ENCODE assay signal across 29 mouse cellular contexts in the genomic region with DNA sequence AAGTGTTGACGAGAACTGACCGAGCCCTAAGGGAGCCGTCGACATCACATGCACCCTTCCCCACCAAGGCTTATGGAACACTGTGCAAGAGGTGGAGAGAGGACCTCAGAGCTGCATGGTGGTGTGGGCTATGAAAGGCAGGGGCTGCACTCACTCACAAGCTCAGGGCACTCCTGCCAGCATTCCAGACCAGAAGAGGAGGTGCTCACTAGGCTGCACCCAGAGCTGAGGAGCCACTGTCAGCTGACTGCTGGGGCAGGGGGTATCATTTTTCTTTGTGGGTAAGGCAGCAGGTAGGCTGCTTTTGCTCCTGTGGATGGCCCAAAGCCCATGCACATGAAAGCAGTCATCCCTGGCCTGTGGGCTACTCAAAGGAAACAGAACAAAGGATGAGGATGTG. TPM values are rescaled to one million over a fixed set of nuclear protein-coding genes. Genes with fewer than 3 reads are reported as not detected.
A peak's percentile ranks its signal among the peaks of the same experiment; 100 is the strongest.
DNase-seq lines count a peak whose midpoint lies in the region; ATAC-seq and TF ChIP-seq lines count a peak whose summit lies in the region.
"Had no signal": no experiment of that assay in that cellular context is flagged by ENCODE, and none has a peak within 500 bp of the region (broad histone marks: within the 10 kb centered on the region; RNA-seq: fewer than 3 reads in every experiment).

No protein-coding gene starts in this region.

- peaks cover 10% of the 10 kb centered on the region for H3K4me1 ChIP-seq in hindbrain, embryonic 10.5 days (replicated peaks)
- H3K4me1 ChIP-seq in hindbrain, embryonic 16.5 days (ENCODE audit: control insufficient read depth, insufficient read depth, low read depth, low read length): no peaks in the 10 kb centered on the region
- no peaks in the 10 kb centered on the region for H3K4me1 ChIP-seq in midbrain, embryonic 12.5 days
- no peaks in the 10 kb centered on the region for H3K4me1 ChIP-seq in midbrain, postnatal 0 days (ENCODE audit: insufficient read depth, low read length)
- H3K4me1 ChIP-seq: heart, embryonic 15.5 days; limb, embryonic 15.5 days had no signal

- WGBS in hindbrain, embryonic 10.5 days: 85% methylated on average over 4 of the region's 4 CpGs
- 85% methylated on average over 4 of the region's 4 CpGs for WGBS in hindbrain, embryonic 16.5 days
- WGBS in midbrain, embryonic 12.5 days: 93% methylated on average over 4 of the region's 4 CpGs
- 93% methylated on average over 4 of the region's 4 CpGs for WGBS in midbrain, postnatal 0 days

- H3K4me3 ChIP-seq in hindbrain, embryonic 10.5 days: no peak overlapping the region
- H3K4me3 ChIP-seq in hindbrain, embryonic 16.5 days (ENCODE audit: low read length): no peak overlapping the region
- H3K4me3 ChIP-seq in midbrain, embryonic 12.5 days: no peak overlapping the region
- H3K4me3 ChIP-seq in midbrain, postnatal 0 days (ENCODE audit: low read depth, low read length): no peak overlapping the region
- H3K4me3 ChIP-seq: forebrain, embryonic 10.5 days; heart, adult 2 months; heart, embryonic 15.5 days; left cerebral cortex, adult 2 months; limb, embryonic 15.5 days had no signal

- H3K27ac ChIP-seq in hindbrain, embryonic 10.5 days: peak overlapping the region; percentile 67
- no peak overlapping the region for H3K27ac ChIP-seq in hindbrain, embryonic 16.5 days (ENCODE audit: low read depth, low read length)
- no peak overlapping the region for H3K27ac ChIP-seq in midbrain, embryonic 12.5 days (replicated peaks)
- H3K27ac ChIP-seq in midbrain, postnatal 0 days (ENCODE audit: low read depth, low read length): no peak overlapping the region
- H3K27ac ChIP-seq: forebrain, embryonic 10.5 days; heart, adult 2 months; heart, embryonic 15.5 days; left cerebral cortex, adult 2 months; limb, embryonic 15.5 days; macrophage had no signal

- DNase-seq in hindbrain, embryonic 10.5 days (ENCODE audit: low spot score): no peak
- DNase-seq in midbrain, postnatal 0 days (ENCODE audit: low spot score): no peak
- DNase-seq in thymus, postnatal 25 days: peak; percentile 18
- DNase-seq in thymus, postnatal 0 days (ENCODE audit: low spot score): no peak
- DNase-seq: adrenal gland, adult 8-10 months; cerebellum, adult 11-12 months; cerebellum, postnatal 10 days; forebrain, postnatal 0 days; gastrocnemius, postnatal 25 days; heart, adult 2 months; heart, postnatal 4 days; kidney, postnatal 10 days had no signal

- no peak for ATAC-seq in hindbrain, embryonic 16.5 days
- ATAC-seq in midbrain, embryonic 12.5 days (ENCODE audit: low FRiP score, low read depth): 0 out of 2 replicates have a peak, but pooled peaks have one; percentile 19
- no peak for ATAC-seq in midbrain, postnatal 0 days (ENCODE audit: low FRiP score)
- no peak for ATAC-seq in megakaryocyte-erythroid progenitor cell, adult 5-6 weeks (replicated peaks; ENCODE audit: low FRiP score, low TSS enrichment, poor library complexity, severe bottlenecking)
- ATAC-seq: activated CD4-positive, CD25-positive, alpha-beta regulatory T cell, adult 4 months; CD4-positive, CD25-positive, alpha-beta regulatory T cell, adult 4 months; forebrain, postnatal 0 days; intestine, postnatal 0 days; lung, postnatal 0 days had no signal

- H3K4me2 ChIP-seq in hindbrain, embryonic 16.5 days (ENCODE audit: low read length): no peak overlapping the region
- no peak overlapping the region for H3K4me2 ChIP-seq in midbrain, embryonic 12.5 days (replicated peaks)
- H3K4me2 ChIP-seq in midbrain, postnatal 0 days (ENCODE audit: low read depth, low read length, poor library complexity, severe bottlenecking): no peak overlapping the region
- H3K4me2 ChIP-seq: heart, embryonic 15.5 days; limb, embryonic 15.5 days had no signal

- peaks cover 12% of the 10 kb centered on the region for H3K36me3 ChIP-seq in hindbrain, embryonic 10.5 days
- no peaks in the 10 kb centered on the region for H3K36me3 ChIP-seq in hindbrain, embryonic 16.5 days (ENCODE audit: control insufficient read depth, insufficient read depth, low read length)
- peaks cover 6% of the 10 kb centered on the region; the same call in 1 of the 2 replicates for H3K36me3 ChIP-seq in midbrain, embryonic 12.5 days
- no peaks in the 10 kb centered on the region for H3K36me3 ChIP-seq in midbrain, postnatal 0 days (ENCODE audit: insufficient read depth, low read length)
- H3K36me3 ChIP-seq: heart, embryonic 15.5 days had no signal

- TF ChIP-seq CTCF in midbrain, postnatal 0 days (IDR thresholded peaks at IDR 0.05): no peak

- no peaks in the 10 kb centered on the region for H3K9me3 ChIP-seq in hindbrain, embryonic 10.5 days
- H3K9me3 ChIP-seq in hindbrain, embryonic 16.5 days (ENCODE audit: control insufficient read depth, low read length): no peaks in the 10 kb centered on the region
- no peaks in the 10 kb centered on the region for H3K9me3 ChIP-seq in midbrain, embryonic 12.5 days
- no peaks in the 10 kb centered on the region for H3K9me3 ChIP-seq in midbrain, postnatal 0 days (ENCODE audit: low read length)
- H3K9me3 ChIP-seq: forebrain, embryonic 10.5 days; heart, embryonic 15.5 days; limb, embryonic 15.5 days had no signal

- H3K9ac ChIP-seq in hindbrain, embryonic 16.5 days (ENCODE audit: low read depth, low read length): no peak overlapping the region
- H3K9ac ChIP-seq in midbrain, embryonic 12.5 days (replicated peaks): no peak overlapping the region
- H3K9ac ChIP-seq in midbrain, postnatal 0 days (replicated peaks; ENCODE audit: low read length, poor library complexity, severe bottlenecking): no peak overlapping the region
- H3K9ac ChIP-seq: forebrain, postnatal 0 days; heart, embryonic 15.5 days; limb, embryonic 15.5 days had no signal

- H3K27me3 ChIP-seq in hindbrain, embryonic 10.5 days (ENCODE audit: insufficient read depth, poor library complexity, severe bottlenecking): no peaks in the 10 kb centered on the region
- H3K27me3 ChIP-seq in hindbrain, embryonic 16.5 days (replicated peaks; ENCODE audit: control insufficient read depth, insufficient read depth, low read length): no peaks in the 10 kb centered on the region
- H3K27me3 ChIP-seq in midbrain, embryonic 12.5 days: no peaks in the 10 kb centered on the region
- no peaks in the 10 kb centered on the region for H3K27me3 ChIP-seq in midbrain, postnatal 0 days (ENCODE audit: insufficient read depth, low read length)
- H3K27me3 ChIP-seq: heart, embryonic 15.5 days; limb, embryonic 15.5 days had no signal

RNA-seq across cellular contexts. Expression of gene Gata3, which starts 49.4 kb away (rescaled TPM):
- 14.2 and 16.8 TPM in 2 replicates for polyA plus RNA-seq in hindbrain, embryonic 10.5 days (2016; fragmentation: Nextera tagmentation; extraction: Ambion mirVana)
- polyA plus RNA-seq in hindbrain, embryonic 16.5 days (2015; fragmentation: Nextera tagmentation; extraction: Ambion mirVana): 27.2 and 33.8 TPM in 2 replicates
- polyA plus RNA-seq in midbrain, embryonic 12.5 days (2016; fragmentation: Nextera tagmentation; extraction: Ambion mirVana): 77.4 and 84.2 TPM in 2 replicates
- 13.3 and 14.5 TPM in 2 replicates for total RNA-seq in midbrain, postnatal 0 days (2014; rRNA removed)
- 88.9 and 94.6 TPM in 2 replicates for polyA plus RNA-seq in midbrain, postnatal 0 days (2015; fragmentation: Nextera tagmentation; extraction: Ambion mirVana)
- 69.7 and 81.2 TPM in 2 replicates for polyA plus RNA-seq in thymus, postnatal 0 days (2015; fragmentation: Nextera tagmentation; extraction: Ambion mirVana)
- 0.57 and 5.3 TPM in 2 replicates for total RNA-seq in megakaryocyte-erythroid progenitor cell, adult 5-6 weeks (2014; fragmentation: Nextera tagmentation)
- total RNA-seq in megakaryocyte-erythroid progenitor cell, adult 5-6 weeks (2017): 0.23 and 1.8 TPM in 2 replicates
- total RNA-seq: left cerebral cortex, adult 2 months; left cerebral cortex, postnatal 36 days had no signal
- polyA plus RNA-seq: macrophage had no signal

RNA-seq across cellular contexts. Expression of gene 9230102O04Rik, which starts 49.9 kb away (rescaled TPM):
- 0.54 TPM in 1 of 2 replicates, not detected in the other for polyA plus RNA-seq in hindbrain, embryonic 10.5 days (2016; fragmentation: Nextera tagmentation; extraction: Ambion mirVana)
- 0.35 and 1.1 TPM in 2 replicates for polyA plus RNA-seq in hindbrain, embryonic 16.5 days (2015; fragmentation: Nextera tagmentation; extraction: Ambion mirVana)
- 3.0 and 3.5 TPM in 2 replicates for polyA plus RNA-seq in midbrain, embryonic 12.5 days (2016; fragmentation: Nextera tagmentation; extraction: Ambion mirVana)
- total RNA-seq in midbrain, postnatal 0 days (2014; rRNA removed): 0.77 TPM in 1 of 2 replicates, not detected in the other
- 2.2 and 3.6 TPM in 2 replicates for polyA plus RNA-seq in midbrain, postnatal 0 days (2015; fragmentation: Nextera tagmentation; extraction: Ambion mirVana)
- polyA plus RNA-seq in thymus, postnatal 0 days (2015; fragmentation: Nextera tagmentation; extraction: Ambion mirVana): not detected in 2 replicates
- total RNA-seq in megakaryocyte-erythroid progenitor cell, adult 5-6 weeks (2014; fragmentation: Nextera tagmentation): not detected in 2 replicates
- total RNA-seq in megakaryocyte-erythroid progenitor cell, adult 5-6 weeks (2017): not detected in 2 replicates
- total RNA-seq: adrenal gland, adult 8-10 months; forebrain, postnatal 0 days; gastrocnemius, postnatal 25 days; heart, adult 2 months; heart, postnatal 4 days; layer of hippocampus, postnatal 10 days; left cerebral cortex, adult 2 months; left cerebral cortex, postnatal 36 days had no signal
- polyA plus RNA-seq: forebrain, embryonic 10.5 days; forebrain, postnatal 0 days; heart, adult 2 months; heart, embryonic 15.5 days; intestine, postnatal 0 days; limb, embryonic 15.5 days; liver, embryonic 16.5 days; lung, postnatal 0 days; macrophage; small intestine, adult 2 months; stomach, embryonic 16.5 days had no signal

RNA-seq across cellular contexts. Expression of gene 4930412O13Rik, which starts 58.2 kb away (rescaled TPM):
- polyA plus RNA-seq in hindbrain, embryonic 10.5 days (2016; fragmentation: Nextera tagmentation; extraction: Ambion mirVana): 0.75 and 1.0 TPM in 2 replicates
- 0.28 and 0.47 TPM in 2 replicates for polyA plus RNA-seq in hindbrain, embryonic 16.5 days (2015; fragmentation: Nextera tagmentation; extraction: Ambion mirVana)
- polyA plus RNA-seq in midbrain, embryonic 12.5 days (2016; fragmentation: Nextera tagmentation; extraction: Ambion mirVana): 3.0 and 5.3 TPM in 2 replicates
- 0.11 and 0.66 TPM in 2 replicates for total RNA-seq in midbrain, postnatal 0 days (2014; rRNA removed)
- 2.0 TPM in 2 replicates for polyA plus RNA-seq in midbrain, postnatal 0 days (2015; fragmentation: Nextera tagmentation; extraction: Ambion mirVana)
- not detected in 2 replicates for polyA plus RNA-seq in thymus, postnatal 0 days (2015; fragmentation: Nextera tagmentation; extraction: Ambion mirVana)
- not detected in 2 replicates for total RNA-seq in megakaryocyte-erythroid progenitor cell, adult 5-6 weeks (2014; fragmentation: Nextera tagmentation)
- total RNA-seq in megakaryocyte-erythroid progenitor cell, adult 5-6 weeks (2017): not detected in 2 replicates
- total RNA-seq: forebrain, postnatal 0 days; gastrocnemius, postnatal 25 days; heart, adult 2 months; heart, postnatal 4 days; layer of hippocampus, postnatal 10 days; left cerebral cortex, adult 2 months; left cerebral cortex, postnatal 36 days had no signal
- polyA plus RNA-seq: forebrain, postnatal 0 days; heart, adult 2 months; intestine, postnatal 0 days; limb, embryonic 15.5 days; liver, embryonic 16.5 days; lung, postnatal 0 days; macrophage; small intestine, adult 2 months; stomach, embryonic 16.5 days had no signal
